Mouse (Mus musculus) forebrain, embryonic 14.5 days (tissue): Measurements from ENCODE around the gene Maml3. TPM values are rescaled to one million over a fixed set of nuclear protein-coding genes. Genes with fewer than 3 reads are reported as not detected.
A peak's percentile ranks its signal among the peaks of the same experiment; 100 is the strongest.

Experiments used
- ATAC-seq: fragments of 200-750 bp; cut with Nextera tagmentation; 2 replicates; pipeline ENCODE4 v1.8.0; 2017; ENCODE audit warnings: mild to moderate bottlenecking, moderate library complexity
- DNase-seq: peaks from one replicate; pipeline ENCODE4 v3.0.0-alpha.2; 2015; ENCODE audit warnings: low spot score
- H3K27ac ChIP-seq: fragments of 300-500 bp; sonication (generic); 2 replicates; pipeline ENCODE4 v1.5.1; 2014; ENCODE audit warnings: low read depth, mild to moderate bottlenecking, control low read depth, low read length, moderate library complexity
- H3K27me3 ChIP-seq: fragments of 300-500 bp; sonication (generic); replicated peaks from 2 replicates; pipeline ENCODE4 v1.6.1; 2014; ENCODE audit warnings: low read length, control low read depth, mixed read lengths; ENCODE audit not compliant: control insufficient read depth, insufficient read depth
- H3K36me3 ChIP-seq: fragments of 300-500 bp; sonication (generic); 2 replicates; pipeline ENCODE4 v1.6.1; 2014; ENCODE audit warnings: low read length, control low read depth; ENCODE audit not compliant: control insufficient read depth, insufficient read depth
- H3K4me1 ChIP-seq: fragments of 300-500 bp; sonication (generic); 2 replicates; pipeline ENCODE4 v1.6.1; 2014; ENCODE audit warnings: antibody characterized with exemption, low read length, control low read depth; ENCODE audit not compliant: control insufficient read depth, insufficient read depth
- H3K4me2 ChIP-seq: fragments of 300-500 bp; sonication (generic); 2 replicates; pipeline ENCODE4 v1.6.1; 2014; ENCODE audit warnings: mild to moderate bottlenecking, control low read depth, low read length
- H3K4me3 ChIP-seq: fragments of 300-500 bp; sonication (generic); 2 replicates; pipeline ENCODE4 v1.5.1; 2014; ENCODE audit warnings: low read depth, low read length, control low read depth
- H3K9ac ChIP-seq: fragments of 300-500 bp; sonication (generic); 2 replicates; pipeline ENCODE4 v1.6.1; 2014; ENCODE audit warnings: mild to moderate bottlenecking, low read length, control low read depth, moderate library complexity
- H3K9me3 ChIP-seq: fragments of 300-500 bp; sonication (generic); replicated peaks from 2 replicates; pipeline ENCODE4 v1.6.1; 2016; ENCODE audit warnings: low read length, control low read depth, mixed read lengths; ENCODE audit not compliant: control insufficient read depth
- WGBS: fragments of 180-500 bp; shearing (Covaris S2); extraction: QIAGEN DNeasy Blood & Tissue Kit; methylation state at CpG from one replicate; pipeline ENCODE4 v1.1.7; 2014; 5-methylcytosine and 5-hydroxymethylcytosine counted together
- polyA plus RNA-seq: library from polyadenylated mRNA; unstranded; fragments of >200 nt; fragmentation: Nextera tagmentation; extraction: Ambion mirVana; gene quantifications from 2 replicates; pipeline ENCODE4 v1.2.1, GENCODE M21; 2014

The Maml3 gene
- polyA plus RNA-seq, 1 experiment from 2014 or later: 4.2 TPM

DNA sequence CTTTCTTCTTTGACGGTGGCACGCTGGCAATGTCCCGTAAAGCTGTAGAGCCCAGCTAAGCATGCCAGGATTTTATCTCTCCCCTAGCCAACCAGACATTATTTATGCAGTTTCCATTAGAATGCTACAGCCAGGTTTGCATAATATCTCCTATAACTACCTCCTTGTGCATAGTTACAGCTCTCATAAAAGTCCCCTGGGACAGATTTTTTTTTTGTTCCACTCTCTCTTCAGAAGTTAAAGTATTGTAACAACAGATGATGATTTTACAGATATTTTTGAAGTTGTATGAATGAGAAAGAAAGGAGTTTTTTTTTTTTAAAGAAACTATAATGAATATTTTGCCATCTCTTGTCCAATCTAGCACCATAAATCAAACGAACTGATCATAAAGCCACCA is 232.1 kb downstream of the Maml3 start:
- no peak for DNase-seq
- no peaks in the 10 kb centered on the region for H3K9me3 ChIP-seq

DNA sequence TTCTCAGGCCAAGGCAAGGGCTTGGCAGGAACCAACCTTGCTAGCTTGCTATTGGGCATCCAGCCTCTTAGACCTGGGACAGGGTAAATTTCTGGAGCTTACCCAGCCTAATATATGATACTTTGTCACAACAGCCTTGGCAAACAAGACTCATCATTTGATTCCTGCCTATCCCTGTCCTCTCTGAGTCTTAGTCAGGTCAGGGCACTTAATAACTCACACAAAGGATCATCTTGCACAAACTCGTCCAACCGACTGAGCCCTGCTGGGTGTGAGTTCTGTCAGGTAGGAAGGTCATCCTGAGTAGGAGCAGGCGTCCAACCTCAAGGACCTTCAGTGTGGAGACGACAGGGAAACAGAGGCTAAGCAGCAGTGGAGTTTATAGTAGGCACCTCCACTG is 233.5 kb downstream of the Maml3 start:
- peaks cover 25% of the 10 kb centered on the region for H3K4me1 ChIP-seq
- ATAC-seq (no peak), DNase-seq (no peak)
- no peak overlapping the region for H3K4me2 ChIP-seq
- no peaks in the 10 kb centered on the region for H3K27me3 ChIP-seq
- H3K27ac ChIP-seq: no peak overlapping the region
- no peaks in the 10 kb centered on the region for H3K36me3 ChIP-seq
- H3K9ac ChIP-seq: no peak overlapping the region
- no peak overlapping the region for H3K4me3 ChIP-seq
- no peaks in the 10 kb centered on the region for H3K9me3 ChIP-seq
- 82% methylated on average over 4 of the region's 4 CpGs for WGBS

More for the DNA sequence above, 232.1 kb downstream of the Maml3 start:
- Histone ChIP-seq H3K4me2 (no peak overlapping the region), H3K27me3 (no peaks in the 10 kb centered on the region), H3K36me3 (no peaks in the 10 kb centered on the region), H3K27ac (no peak overlapping the region), H3K9ac (no peak overlapping the region), H3K4me3 (no peak overlapping the region), H3K4me1 (peaks cover 25% of the 10 kb centered on the region)
- no peak for ATAC-seq
- WGBS: 76% methylated on average over 4 of the region's 4 CpGs

DNA sequence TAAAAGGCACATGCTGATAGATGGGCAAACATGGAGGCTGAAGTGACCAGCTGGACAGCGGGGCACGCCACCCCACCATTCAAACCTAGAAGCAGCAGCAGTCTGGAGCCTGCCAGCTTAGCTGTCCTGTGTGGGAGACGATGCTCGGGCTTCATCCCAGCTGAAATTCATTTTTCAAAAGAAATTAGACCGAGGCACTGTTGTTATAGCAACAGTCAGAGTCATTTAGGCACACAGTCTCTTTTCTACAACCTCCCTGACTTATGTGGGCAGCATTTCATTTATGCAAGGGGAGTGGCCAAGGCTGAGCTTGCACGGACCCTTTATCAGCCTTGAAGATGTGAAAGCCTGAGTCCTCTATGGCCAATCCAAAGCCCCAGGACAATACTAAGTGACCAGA is 234.9 kb downstream of the Maml3 start:
- Histone ChIP-seq H3K27me3 (no peaks in the 10 kb centered on the region), H3K9me3 (no peaks in the 10 kb centered on the region), H3K27ac (peak overlapping the region; percentile 16; the same call in 1 of the 2 replicates), H3K4me3 (no peak overlapping the region), H3K9ac (no peak overlapping the region), H3K4me2 (no peak overlapping the region), H3K4me1 (peaks cover 25% of the 10 kb centered on the region), H3K36me3 (no peaks in the 10 kb centered on the region)
- ATAC-seq (peak; percentile 29; the same call in 1 of the 2 replicates), DNase-seq (peak; percentile 46)
- WGBS: 56% methylated on average over 6 of the region's 6 CpGs

DNA sequence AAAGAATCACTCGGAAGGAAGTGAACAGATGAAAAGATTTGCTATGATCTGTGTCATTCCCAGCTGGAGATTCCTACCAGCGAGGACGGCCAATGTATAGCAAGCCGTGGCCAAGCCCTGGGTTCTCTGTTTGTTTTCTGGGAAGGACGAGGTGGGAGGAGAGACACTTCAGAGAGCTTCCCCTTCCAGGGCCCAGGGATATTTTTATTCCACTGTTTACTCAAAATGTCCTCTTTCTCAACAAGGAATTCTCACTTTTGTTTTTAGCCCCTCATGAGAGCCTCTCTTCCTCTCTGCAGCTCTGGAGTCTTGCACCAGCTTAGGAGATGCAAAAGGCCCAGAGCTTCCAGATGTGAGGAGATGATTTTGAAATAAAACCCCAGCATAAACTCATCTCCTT is 236.0 kb downstream of the Maml3 start:
- Histone ChIP-seq H3K27ac (peak overlapping the region; percentile 39; the same call in 1 of the 2 replicates), H3K4me2 (no peak overlapping the region), H3K27me3 (no peaks in the 10 kb centered on the region), H3K4me3 (no peak overlapping the region), H3K9me3 (no peaks in the 10 kb centered on the region), H3K4me1 (peaks cover 24% of the 10 kb centered on the region), H3K36me3 (no peaks in the 10 kb centered on the region), H3K9ac (no peak overlapping the region)
- WGBS: 44% methylated on average over 5 of the region's 5 CpGs
- ATAC-seq (no peak), DNase-seq (peak; percentile 16)

DNA sequence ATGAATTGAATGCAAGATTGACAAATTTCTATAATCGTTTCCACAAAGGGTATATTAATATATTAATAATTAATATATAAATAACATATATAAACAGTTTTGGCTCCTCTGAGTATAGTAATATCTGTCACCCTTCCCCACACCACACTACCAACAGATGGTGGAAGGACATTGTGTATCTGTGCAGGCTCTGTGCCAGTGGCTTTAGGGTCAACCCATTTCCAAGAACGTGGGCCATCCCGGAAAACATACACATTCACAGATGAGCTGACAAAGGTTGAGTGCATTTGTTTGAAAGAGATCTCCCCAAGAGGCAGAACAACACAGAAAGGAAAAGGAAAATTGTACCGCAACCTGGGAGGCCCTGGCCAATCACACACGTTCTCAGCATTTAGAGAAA is 238.4 kb downstream of the Maml3 start:
- Histone ChIP-seq H3K36me3 (no peaks in the 10 kb centered on the region), H3K4me3 (no peak overlapping the region), H3K27me3 (no peaks in the 10 kb centered on the region), H3K4me2 (no peak overlapping the region), H3K27ac (no peak overlapping the region), H3K4me1 (peaks cover 18% of the 10 kb centered on the region), H3K9ac (no peak overlapping the region), H3K9me3 (no peaks in the 10 kb centered on the region)
- ATAC-seq: no peak
- no peak for DNase-seq
- 87% methylated on average over 5 of the region's 5 CpGs for WGBS

DNA sequence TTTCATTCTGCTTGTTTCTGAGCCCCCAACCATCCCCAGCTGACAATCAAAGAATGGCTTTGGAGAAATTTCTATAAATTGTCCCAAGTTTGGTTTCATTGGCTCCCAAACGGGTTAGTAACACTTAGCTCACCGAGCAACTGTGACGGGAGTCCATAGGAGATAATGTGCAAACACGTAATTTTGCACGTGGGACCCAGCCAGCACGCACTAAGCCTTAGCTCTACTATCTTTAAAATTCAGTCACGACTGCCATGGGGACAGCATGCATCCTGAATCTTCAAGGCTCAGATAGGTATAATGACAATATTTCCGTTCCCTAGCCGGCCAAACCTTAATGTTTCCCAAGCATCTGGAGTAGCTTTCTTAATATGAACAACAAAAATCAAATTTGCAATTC is 243.2 kb downstream of the Maml3 start:
- H3K9ac ChIP-seq: no peak overlapping the region
- no peak overlapping the region for H3K27ac ChIP-seq
- H3K27me3 ChIP-seq: no peaks in the 10 kb centered on the region
- ATAC-seq (no peak), DNase-seq (no peak)
- H3K4me3 ChIP-seq: no peak overlapping the region
- 90% methylated on average over 9 of the region's 9 CpGs for WGBS
- H3K36me3 ChIP-seq: no peaks in the 10 kb centered on the region
- H3K4me2 ChIP-seq: no peak overlapping the region
- H3K9me3 ChIP-seq: no peaks in the 10 kb centered on the region
- H3K4me1 ChIP-seq: no peaks in the 10 kb centered on the region

DNA sequence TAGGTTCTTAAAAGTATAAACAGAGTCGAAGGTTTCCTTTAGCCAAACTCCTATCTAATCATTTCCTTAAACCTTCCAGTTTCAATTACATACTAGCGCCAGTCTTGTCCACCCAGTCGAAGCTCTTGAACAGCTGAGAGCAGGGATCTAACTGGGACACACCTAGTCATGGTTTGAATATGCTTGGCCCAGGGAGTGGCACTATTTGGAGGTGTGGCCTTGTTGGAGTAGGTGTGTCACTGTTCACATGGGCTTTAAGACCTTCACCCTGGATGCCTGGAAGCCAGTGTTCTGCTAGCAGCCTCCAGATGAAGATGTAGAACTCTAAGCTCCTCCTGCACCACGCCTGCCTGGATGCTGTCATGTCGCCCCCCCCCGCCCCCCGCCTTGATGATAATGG is 244.4 kb downstream of the Maml3 start:
- Histone ChIP-seq H3K9me3 (no peaks in the 10 kb centered on the region), H3K9ac (no peak overlapping the region), H3K27me3 (no peaks in the 10 kb centered on the region), H3K36me3 (peaks cover 7% of the 10 kb centered on the region; the same call in 1 of the 2 replicates), H3K4me3 (no peak overlapping the region), H3K4me1 (no peaks in the 10 kb centered on the region), H3K4me2 (no peak overlapping the region), H3K27ac (no peak overlapping the region)
- ATAC-seq: no peak
- DNase-seq: no peak
- 88% methylated on average over 7 of the region's 7 CpGs for WGBS

DNA sequence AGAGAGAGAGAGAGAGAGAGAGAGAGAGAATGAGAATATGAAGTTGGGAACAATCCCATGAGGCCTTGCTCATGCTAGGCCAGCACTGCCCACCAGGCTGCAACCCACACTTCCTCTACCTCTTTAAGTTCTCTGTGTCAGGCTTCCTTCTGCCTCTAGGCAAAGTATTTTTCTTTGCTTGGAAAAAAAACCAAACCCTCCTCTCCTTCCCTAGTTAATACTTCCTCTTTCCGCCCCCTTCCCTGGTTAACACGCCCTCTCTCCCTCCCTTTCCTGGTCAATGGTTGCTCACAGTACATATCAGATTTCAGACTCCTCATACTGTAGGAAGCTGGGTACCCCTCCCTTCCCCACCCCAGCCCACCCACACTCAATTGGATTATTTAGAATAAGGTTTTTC is 245.7 kb downstream of the Maml3 start:
- Histone ChIP-seq H3K36me3 (peaks cover 7% of the 10 kb centered on the region; the same call in 1 of the 2 replicates), H3K4me1 (no peaks in the 10 kb centered on the region), H3K27me3 (no peaks in the 10 kb centered on the region), H3K4me3 (no peak overlapping the region), H3K4me2 (no peak overlapping the region), H3K27ac (no peak overlapping the region), H3K9me3 (no peaks in the 10 kb centered on the region), H3K9ac (no peak overlapping the region)
- 55% methylated on average over 2 of the region's 2 CpGs for WGBS
- DNase-seq (no peak), ATAC-seq (no peak)

DNA sequence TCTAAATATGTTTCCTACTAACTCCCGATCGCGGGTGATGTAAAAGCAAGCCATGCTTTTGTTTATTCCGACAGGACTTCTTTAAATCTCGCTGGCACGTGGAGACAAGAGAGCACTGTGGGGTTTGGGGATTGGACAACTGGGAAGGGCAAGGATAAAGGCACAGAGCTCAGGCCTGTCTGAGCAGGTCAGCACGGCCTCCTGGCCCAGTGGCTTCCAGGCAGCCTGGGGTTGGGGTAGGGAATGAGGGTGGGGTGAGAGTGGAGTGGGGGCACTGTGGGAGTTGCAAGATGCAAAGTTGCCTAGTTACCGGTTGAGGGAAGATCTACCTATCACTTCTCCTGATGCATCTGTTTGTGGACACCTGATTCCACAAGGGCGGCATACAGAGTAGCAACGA is 250.7 kb downstream of the Maml3 start:
- ATAC-seq (peak; percentile 40; the same call in 1 of the 2 replicates), DNase-seq (no peak)
- Histone ChIP-seq H3K36me3 (peaks cover 7% of the 10 kb centered on the region; the same call in 1 of the 2 replicates), H3K9ac (no peak overlapping the region), H3K27ac (no peak overlapping the region), H3K27me3 (no peaks in the 10 kb centered on the region), H3K4me1 (no peaks in the 10 kb centered on the region), H3K4me3 (no peak overlapping the region), H3K4me2 (no peak overlapping the region), H3K9me3 (peaks cover 2% of the 10 kb centered on the region; the same call in 1 of the 2 replicates)
- 76% methylated on average over 10 of the region's 10 CpGs for WGBS
